ENCODE assay signal across 13 mouse cellular contexts in genomic region chr3:136456471-136457117, GRCm38 (mm10).
A peak's percentile ranks its signal among the peaks of the same experiment; 100 is the strongest.
DNase-seq lines count a peak whose midpoint lies in the region; ATAC-seq lines count a peak whose summit lies in the region.
"Had no signal": no experiment of that assay in that cellular context is flagged by ENCODE, and none has a peak within 500 bp of the region (broad histone marks: within the 10 kb centered on the region; RNA-seq: fewer than 3 reads in every experiment).

No protein-coding gene starts in this region.

- no peaks in the 10 kb centered on the region for H3K36me3 ChIP-seq in liver, embryonic 12.5 days
- H3K36me3 ChIP-seq: heart, embryonic 10.5 days had no signal

- no peak overlapping the region for H3K27ac ChIP-seq in liver, embryonic 12.5 days
- H3K27ac ChIP-seq: gastrocnemius, adult 2 months; heart, embryonic 10.5 days had no signal

- H3K27me3 ChIP-seq in liver, embryonic 12.5 days (replicated peaks): no peaks in the 10 kb centered on the region

- H3K9me3 ChIP-seq in liver, embryonic 12.5 days (replicated peaks): no peaks in the 10 kb centered on the region
- H3K9me3 ChIP-seq: heart, embryonic 10.5 days had no signal

- H3K4me1 ChIP-seq in liver, embryonic 12.5 days: no peaks in the 10 kb centered on the region
- H3K4me1 ChIP-seq: heart, embryonic 10.5 days had no signal

- peak; percentile 69 to 79 for DNase-seq in cerebellum, postnatal 10 days
- DNase-seq in cerebellum, adult 11 months: no peak
- DNase-seq in right cerebral cortex, postnatal 10 days (ENCODE audit: low spot score in 2 of 2): peak; percentile 53 to 64
- DNase-seq in right cerebral cortex, postnatal 36 days (ENCODE audit: low spot score in 2 of 2): no peak
- peak; percentile 23 to 28 for DNase-seq in layer of hippocampus, adult 8-10 months (ENCODE audit: low spot score in 2 of 2)
- DNase-seq in retina, postnatal 1 day: peak; percentile 76
- DNase-seq: adrenal gland, postnatal 14 days; gastrocnemius, adult 2 months; lung, adult 18-20 months; thymus, adult 2 months had no signal

- no peak overlapping the region for H3K4me2 ChIP-seq in liver, embryonic 12.5 days

- WGBS in liver, embryonic 12.5 days (ENCODE audit: insufficient replicate concordance): 67% methylated on average over 10 of the region's 10 CpGs

- no peak overlapping the region for H3K9ac ChIP-seq in liver, embryonic 12.5 days

- no peak for ATAC-seq in activated CD4-positive, CD25-positive, alpha-beta regulatory T cell, adult 4 months
- ATAC-seq in liver, embryonic 12.5 days: no peak

- no peak overlapping the region for H3K4me3 ChIP-seq in liver, embryonic 12.5 days
- H3K4me3 ChIP-seq: gastrocnemius, adult 2 months; heart, embryonic 10.5 days had no signal

Comparison
In these comparisons a context has a peak if more than half of its experiments do, and no peak if none do; other contexts are left out.
1. DNase-seq: peak in cerebellum, postnatal 10 days (2 of 2), right cerebral cortex, postnatal 10 days (2 of 2), layer of hippocampus, adult 8-10 months (2 of 2) and retina, postnatal 1 day (single experiment); none in cerebellum, adult 11 months (single experiment) and right cerebral cortex, postnatal 36 days (0 of 2).